Mouse (Mus musculus) liver, embryonic 11.5 days (tissue): Measurements from ENCODE around the gene Ikzf3. TPM values are rescaled to one million over a fixed set of nuclear protein-coding genes. Genes with fewer than 3 reads are reported as not detected.

ENCODE experiments used
- ATAC-seq: fragments of 200-750 bp; cut with Nextera tagmentation; replicated peaks from 2 replicates; pipeline ENCODE4 v1.8.0; 2017; ENCODE audit warnings: moderate number of reproducible peaks, mild to moderate bottlenecking, moderate TSS enrichment, moderate library complexity; ENCODE audit not compliant: low FRiP score
- DNase-seq: peaks from one replicate; pipeline ENCODE4 v3.0.0-alpha.2; 2017; ENCODE audit warnings: low spot score
- H3K27ac ChIP-seq: fragments of 300-500 bp; sonication (generic); 2 replicates; pipeline ENCODE4 v1.5.1; 2014; ENCODE audit warnings: mild to moderate bottlenecking, low read depth, low read length, control low read depth
- H3K27me3 ChIP-seq: fragments of 300-500 bp; sonication (generic); replicated peaks from 2 replicates; pipeline ENCODE4 v1.6.1; 2014; ENCODE audit warnings: low read length, mixed read lengths; ENCODE audit not compliant: control insufficient read depth, insufficient read depth
- H3K36me3 ChIP-seq: fragments of 300-500 bp; sonication (generic); 2 replicates; pipeline ENCODE4 v1.6.1; 2014; ENCODE audit warnings: mild to moderate bottlenecking, low read length, moderate library complexity, mixed read lengths; ENCODE audit not compliant: control insufficient read depth, insufficient read depth
- H3K4me1 ChIP-seq: fragments of 300-500 bp; sonication (generic); replicated peaks from 2 replicates; pipeline ENCODE4 v1.6.1; 2014; ENCODE audit warnings: low read length, mixed read lengths; ENCODE audit not compliant: control insufficient read depth, insufficient read depth
- H3K4me2 ChIP-seq: fragments of 300-500 bp; sonication (generic); 2 replicates; pipeline ENCODE4 v1.6.1; 2014; ENCODE audit warnings: mild to moderate bottlenecking, control low read depth, moderate library complexity
- H3K4me3 ChIP-seq: fragments of 300-500 bp; sonication (generic); 2 replicates; pipeline ENCODE4 v1.5.1; 2014; ENCODE audit warnings: low read depth, low read length, control low read depth
- H3K9ac ChIP-seq: fragments of 300-500 bp; sonication (generic); 2 replicates; pipeline ENCODE4 v1.6.1; 2014; ENCODE audit warnings: low read depth, low read length, control low read depth
- H3K9me3 ChIP-seq: fragments of 300-500 bp; sonication (generic); 2 replicates; pipeline ENCODE4 v1.6.1; 2016; ENCODE audit warnings: low read length, inconsistent platforms, mixed read lengths; ENCODE audit not compliant: control insufficient read depth
- WGBS: fragments of 180-500 bp; shearing (Covaris S2); extraction: QIAGEN DNeasy Blood & Tissue Kit; methylation state at CpG from one replicate; pipeline ENCODE4 v1.1.7; 2014; 5-methylcytosine and 5-hydroxymethylcytosine counted together
- polyA plus RNA-seq: library from polyadenylated mRNA; unstranded; fragments of >200 nt; fragmentation: Nextera tagmentation; extraction: Ambion mirVana; gene quantifications from 2 replicates; pipeline ENCODE4 v1.2.1, GENCODE M21; 2014

The Ikzf3 gene
- polyA plus RNA-seq, 1 experiment from 2014 or later: 0.04 TPM

- ATAC-seq (no peak), DNase-seq (no peak)
- H3K36me3 ChIP-seq: no peaks in the 10 kb centered on the region
- H3K4me1 ChIP-seq: peaks cover 4% of the 10 kb centered on the region; the same call in 1 of the 2 replicates
- H3K4me2 ChIP-seq: peak overlapping the region; percentile 31
- peaks cover 53% of the 10 kb centered on the region for H3K27me3 ChIP-seq
- no peak overlapping the region for H3K9ac ChIP-seq
- no peaks in the 10 kb centered on the region for H3K9me3 ChIP-seq
- peak overlapping the region; percentile 3; the same call in 1 of the 2 replicates for H3K4me3 ChIP-seq
- peak overlapping the region; percentile 77 for H3K27ac ChIP-seq
- WGBS: 49% methylated on average over 4 of the region's 4 CpGs
Measured at GRCm38 (mm10) chr11:98445679-98446078, 100.2 kb downstream of the Ikzf3 start.

GRCm38 (mm10) chr11:98445238-98445637 lies 100.6 kb downstream of the Ikzf3 start:
- DNase-seq (no peak), ATAC-seq (no peak)
- H3K4me2 ChIP-seq: peak overlapping the region; percentile 31
- peaks cover 4% of the 10 kb centered on the region; the same call in 1 of the 2 replicates for H3K4me1 ChIP-seq
- no peak overlapping the region for H3K9ac ChIP-seq
- H3K27me3 ChIP-seq: peaks cover 51% of the 10 kb centered on the region
- H3K4me3 ChIP-seq: no peak overlapping the region; the same call in 1 of the 2 replicates
- WGBS: 20% methylated on average over 1 of the region's 1 CpGs
- H3K9me3 ChIP-seq: no peaks in the 10 kb centered on the region
- peak overlapping the region; percentile 77 for H3K27ac ChIP-seq
- no peaks in the 10 kb centered on the region for H3K36me3 ChIP-seq

DNA sequence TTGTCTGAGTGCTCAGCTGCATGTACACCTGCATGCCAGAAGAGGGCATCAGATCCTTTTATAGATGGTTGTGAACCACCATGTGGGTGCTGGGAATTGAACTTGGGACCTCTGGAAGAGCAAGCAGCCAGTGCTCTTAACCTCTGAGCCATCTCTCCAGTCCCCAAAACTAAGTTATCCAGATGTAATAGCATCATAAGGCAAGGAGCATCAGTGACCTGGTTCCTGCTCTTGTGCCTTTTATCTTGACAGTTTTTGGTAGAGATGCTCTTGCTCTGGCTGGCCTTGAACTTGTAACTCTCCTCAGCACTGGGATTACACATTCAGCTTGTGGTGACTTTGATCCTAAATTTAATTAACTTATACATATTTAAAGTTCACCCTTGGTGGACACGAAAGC lies 102.1 kb downstream of the Ikzf3 start:
- Histone ChIP-seq H3K9me3 (no peaks in the 10 kb centered on the region), H3K27me3 (peaks cover 35% of the 10 kb centered on the region), H3K4me2 (no peak overlapping the region), H3K9ac (no peak overlapping the region), H3K27ac (no peak overlapping the region), H3K36me3 (no peaks in the 10 kb centered on the region), H3K4me3 (no peak overlapping the region), H3K4me1 (peaks cover 4% of the 10 kb centered on the region; the same call in 1 of the 2 replicates)
- DNase-seq (no peak), ATAC-seq (no peak)
- WGBS: 86% methylated on average over 1 of the region's 1 CpGs

DNA sequence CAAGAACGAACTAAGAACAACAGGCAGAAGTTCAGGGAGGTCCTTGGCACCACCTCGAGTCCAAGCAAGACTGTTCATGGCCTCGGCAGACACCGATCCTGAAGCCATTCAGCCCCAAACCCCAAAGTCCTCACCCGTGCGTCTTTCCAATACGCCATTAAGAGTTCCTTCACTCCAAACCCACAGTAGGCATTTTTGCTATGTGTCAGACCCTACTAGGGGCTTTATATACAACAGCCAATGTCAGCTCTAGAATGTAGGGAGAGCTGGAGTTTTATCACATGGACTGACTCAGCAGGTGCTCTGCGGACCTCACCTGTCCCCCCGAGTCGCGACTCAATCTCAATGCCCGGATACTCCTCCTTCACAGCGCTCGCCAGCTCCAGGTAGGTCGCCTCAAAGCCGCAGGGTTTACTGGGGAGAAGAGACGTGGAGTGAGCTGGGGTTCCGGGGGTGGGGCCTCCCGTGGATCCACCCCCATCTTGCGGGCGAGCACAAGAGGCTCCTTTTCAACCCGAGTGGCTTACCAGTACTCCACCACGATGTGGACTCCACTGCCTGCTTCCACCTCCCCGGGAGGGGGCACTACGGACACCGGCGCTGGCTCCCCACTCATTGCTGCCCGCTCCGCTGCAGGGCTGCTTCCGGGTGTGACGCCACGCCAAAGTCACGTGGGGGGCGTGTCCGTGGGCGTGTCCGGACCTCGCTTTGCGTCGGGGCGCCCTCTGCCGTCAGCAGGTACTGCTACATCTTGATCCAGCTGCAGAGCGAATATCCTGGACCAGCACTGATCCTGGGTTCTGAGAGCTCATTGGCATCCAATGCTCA lies 107.3 kb downstream of the Ikzf3 start, which contains the start of gene Mien1:
Gene Mien1, minus strand, starts transcription at position 661 of the 828 bp plus-strand sequence.
- Histone ChIP-seq H3K9ac (peak within 1 kb of the TSS; percentile 67), H3K4me1 (peaks cover 4% of the 10 kb centered on the region; the same call in 1 of the 2 replicates), H3K4me3 (peak within 1 kb of the TSS; percentile 66), H3K36me3 (peaks cover 2% of the 10 kb centered on the region), H3K9me3 (no peaks in the 10 kb centered on the region), H3K27ac (peak within 1 kb of the TSS; percentile 62), H3K27me3 (no peaks in the 10 kb centered on the region), H3K4me2 (peak within 1 kb of the TSS; percentile 92)
- 2% methylated on average over 43 of the region's 43 CpGs for WGBS
- ATAC-seq (peak; percentile 86), DNase-seq (peak; percentile 97)

DNA sequence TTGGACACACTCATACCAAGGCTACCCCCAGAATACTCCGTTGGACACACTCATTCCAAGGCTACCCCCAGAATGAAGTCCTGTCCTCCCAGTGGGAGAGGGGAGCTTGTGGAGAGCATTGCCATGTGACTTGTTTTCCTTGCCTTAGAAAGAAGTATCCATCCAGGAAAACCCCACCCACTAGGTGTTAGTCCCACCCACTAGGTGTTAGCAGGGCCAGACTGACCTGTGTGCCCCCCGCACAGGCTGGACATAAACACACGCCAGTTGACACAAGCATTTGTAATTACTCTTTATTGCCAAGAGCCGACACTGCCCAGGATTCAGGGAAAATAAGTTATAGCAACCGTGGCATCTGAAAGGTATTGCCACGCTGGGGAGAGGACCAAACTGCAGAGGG lies 108.4 kb downstream of the Ikzf3 start:
- Histone ChIP-seq H3K4me2 (no peak overlapping the region; the same call in 1 of the 2 replicates), H3K9ac (no peak overlapping the region), H3K36me3 (peaks cover 2% of the 10 kb centered on the region), H3K4me1 (peaks cover 4% of the 10 kb centered on the region; the same call in 1 of the 2 replicates), H3K9me3 (no peaks in the 10 kb centered on the region), H3K27ac (no peak overlapping the region), H3K27me3 (no peaks in the 10 kb centered on the region), H3K4me3 (no peak overlapping the region; the same call in 1 of the 2 replicates)
- DNase-seq (no peak), ATAC-seq (no peak)
- WGBS: 83% methylated on average over 6 of the region's 6 CpGs

DNA sequence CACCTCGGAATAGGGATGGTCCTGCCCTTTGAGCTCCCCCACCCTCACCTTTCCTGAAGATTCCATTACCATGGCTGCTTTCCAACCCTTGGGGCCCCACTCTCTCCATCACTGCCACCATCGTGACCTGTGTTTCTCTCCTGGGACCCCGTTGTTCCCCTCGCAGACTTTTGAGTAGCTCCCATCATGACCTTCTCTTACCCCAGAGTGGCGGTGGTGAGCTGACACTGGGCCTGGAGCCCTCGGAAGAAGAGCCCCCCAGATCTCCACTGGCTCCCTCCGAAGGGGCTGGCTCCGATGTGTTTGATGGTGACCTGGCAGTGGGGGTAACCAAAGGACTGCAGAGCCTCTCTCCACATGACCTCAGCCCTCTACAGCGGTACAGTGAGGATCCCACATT lies 110.1 kb downstream of the Ikzf3 start:
- peaks cover 4% of the 10 kb centered on the region; the same call in 1 of the 2 replicates for H3K4me1 ChIP-seq
- WGBS: 85% methylated on average over 9 of the region's 9 CpGs
- H3K9me3 ChIP-seq: no peaks in the 10 kb centered on the region
- H3K4me3 ChIP-seq: no peak overlapping the region
- no peak overlapping the region for H3K9ac ChIP-seq
- ATAC-seq (no peak), DNase-seq (no peak)
- peaks cover 2% of the 10 kb centered on the region for H3K36me3 ChIP-seq
- H3K27me3 ChIP-seq: no peaks in the 10 kb centered on the region
- no peak overlapping the region for H3K4me2 ChIP-seq
- H3K27ac ChIP-seq: no peak overlapping the region

DNA sequence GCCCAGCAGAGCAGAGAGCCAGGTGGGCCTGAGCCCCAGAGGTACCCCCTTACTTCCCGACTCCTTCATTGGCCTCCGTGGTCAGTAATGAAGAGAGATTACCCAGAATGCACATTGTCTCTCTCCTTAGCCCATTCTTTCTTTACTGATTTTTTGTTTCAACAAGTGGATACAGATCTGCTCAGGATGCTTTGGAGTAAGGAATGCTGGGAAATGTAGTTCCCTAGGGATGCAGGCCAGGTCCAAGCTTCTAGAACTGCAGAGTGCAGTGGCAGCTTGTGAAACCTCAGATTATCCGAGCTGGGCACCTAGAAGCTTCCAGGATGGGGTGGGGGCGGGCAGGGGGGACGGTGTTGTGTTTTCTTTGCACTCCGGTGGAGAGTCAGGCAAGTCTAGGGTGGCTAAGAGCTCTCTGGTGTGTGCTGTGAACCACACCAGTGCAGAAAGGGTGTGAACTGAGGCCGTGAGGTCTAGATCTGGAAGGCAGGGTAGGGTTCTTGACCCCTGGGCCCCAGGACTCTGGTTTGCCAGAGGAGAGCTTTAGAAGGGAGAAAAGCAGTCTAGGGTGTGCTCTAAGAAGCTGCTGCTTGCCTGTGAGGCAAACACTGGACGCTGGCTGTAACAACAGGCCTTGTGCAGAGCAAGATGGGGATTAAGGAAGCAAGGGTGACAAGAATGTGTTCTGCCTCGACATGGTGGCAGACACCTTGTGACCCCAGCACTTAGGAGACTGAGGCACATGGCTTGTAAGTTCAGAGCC lies 113.9 kb downstream of the Ikzf3 start:
- Histone ChIP-seq H3K9ac (no peak overlapping the region), H3K27me3 (no peaks in the 10 kb centered on the region), H3K4me3 (no peak overlapping the region), H3K4me1 (no peaks in the 10 kb centered on the region), H3K9me3 (no peaks in the 10 kb centered on the region), H3K27ac (no peak overlapping the region), H3K36me3 (peaks cover 2% of the 10 kb centered on the region), H3K4me2 (no peak overlapping the region)
- no peak for ATAC-seq
- WGBS: 74% methylated on average over 9 of the region's 9 CpGs
- DNase-seq: no peak

GRCm38 (mm10) chr11:98428436-98428835 lies 117.4 kb downstream of the Ikzf3 start:
- no peaks in the 10 kb centered on the region; the same call in 1 of the 2 replicates for H3K36me3 ChIP-seq
- H3K27me3 ChIP-seq: no peaks in the 10 kb centered on the region
- ATAC-seq: no peak
- no peak for DNase-seq
- H3K4me2 ChIP-seq: no peak overlapping the region
- no peaks in the 10 kb centered on the region for H3K9me3 ChIP-seq
- no peaks in the 10 kb centered on the region for H3K4me1 ChIP-seq
- H3K9ac ChIP-seq: no peak overlapping the region
- H3K4me3 ChIP-seq: no peak overlapping the region
- H3K27ac ChIP-seq: no peak overlapping the region
- WGBS: 82% methylated on average over 5 of the region's 5 CpGs
